Mouse (Mus musculus) ES-E14 (cell line): Measurements from ENCODE around the gene Gm44502. TPM values are rescaled to one million over a fixed set of nuclear protein-coding genes. Genes with fewer than 3 reads are reported as not detected.

ENCODE experiments used
- DNase-seq: peaks from one replicate; pipeline ENCODE4 v3.0.0-alpha.2; 2013; ENCODE audit warnings: low read depth, low spot score
- H3K27ac ChIP-seq: 2 replicates; pipeline ENCODE4 v1.5.1; 2012; ENCODE audit warnings: low read depth, mild to moderate bottlenecking, low read length, moderate library complexity, mixed read lengths; ENCODE audit not compliant: poor library complexity, insufficient read depth, severe bottlenecking
- H3K36me3 ChIP-seq: 2 replicates; pipeline ENCODE4 v1.6.1; 2012; ENCODE audit warnings: mild to moderate bottlenecking, low read length, moderate library complexity, mixed read lengths; ENCODE audit not compliant: control insufficient read depth, poor library complexity, insufficient read depth, severe bottlenecking
- H3K4me1 ChIP-seq, 2 experiments: fragments of 150-350 bp in 1 of 2; sonication (generic) in 1 of 2; 2 replicates each; pipeline ENCODE4 v1.6.1; 2012; ENCODE audit warnings: low read length in 2 of 2, mild to moderate bottlenecking in 1 of 2, mixed read lengths in 1 of 2; ENCODE audit not compliant: control insufficient read depth in 2 of 2, insufficient read depth in 2 of 2, poor library complexity in 1 of 2
- H3K4me3 ChIP-seq, 2 experiments: fragments of 150-350 bp in 1 of 2; sonication (generic) in 1 of 2; 2 replicates each; pipeline ENCODE4 v1.5.1; 2012; ENCODE audit warnings: low read length in 2 of 2, low read depth in 1 of 2, mild to moderate bottlenecking in 1 of 2, mixed read lengths in 1 of 2; ENCODE audit not compliant: insufficient read depth in 1 of 2, poor library complexity in 1 of 2, severe bottlenecking in 1 of 2
- H3K9ac ChIP-seq: 2 replicates; pipeline ENCODE4 v1.6.1; 2012; ENCODE audit warnings: low read depth, mild to moderate bottlenecking, low read length, mixed read lengths; ENCODE audit not compliant: poor library complexity, insufficient read depth, severe bottlenecking
- H3K9me3 ChIP-seq: fragments of 150-350 bp; sonication (generic); 2 replicates; pipeline ENCODE4 v1.6.1; 2012; ENCODE audit warnings: low read depth, mild to moderate bottlenecking, low read length; ENCODE audit not compliant: control insufficient read depth, insufficient read depth
- CHD2 ChIP-seq: IDR thresholded peaks from 2 replicates; pipeline ENCODE4 v1.6.1; 2014; ENCODE audit warnings: mild to moderate bottlenecking, low read depth, low read length, inconsistent platforms
- HCFC1 ChIP-seq: IDR thresholded peaks from 2 replicates; pipeline ENCODE4 v1.6.1; 2012; ENCODE audit warnings: low read length, inconsistent platforms, borderline replicate concordance; ENCODE audit not compliant: insufficient read depth
- MAFK ChIP-seq: IDR thresholded peaks from 2 replicates; pipeline ENCODE4 v1.6.1; 2014; ENCODE audit warnings: mild to moderate bottlenecking, low read depth, low read length, inconsistent platforms; ENCODE audit not compliant: insufficient read depth
- ZC3H11A ChIP-seq: IDR thresholded peaks from 2 replicates; pipeline ENCODE4 v1.6.1; 2012; ENCODE audit warnings: low read depth, mild to moderate bottlenecking, inconsistent platforms, low read length, borderline replicate concordance
- ZNF384 ChIP-seq: IDR thresholded peaks from 2 replicates; pipeline ENCODE4 v1.6.1; 2012; ENCODE audit warnings: low read depth, low read length, inconsistent platforms
- in situ Hi-C, 2 experiments: fragments of 600-800 bp; cut with MboI; formaldehyde crosslinking; loops; one replicate each; pipeline ENCODE4 v1.15.1; 2025; ENCODE audit warnings: low sequenced_read_pairs in 2 of 2, inconsistent platforms in 1 of 2; ENCODE audit not compliant: unreplicated experiment in 2 of 2
- total RNA-seq: library from RNA; depleted of rRNA; stranded (reverse); fragments of 300-350 nt; gene quantifications from 2 replicates; pipeline ENCODE4 v1.2.3, GENCODE M21; 2012

Gene Gm44502
- total RNA-seq, 1 experiment: 0.36 TPM

DNA sequence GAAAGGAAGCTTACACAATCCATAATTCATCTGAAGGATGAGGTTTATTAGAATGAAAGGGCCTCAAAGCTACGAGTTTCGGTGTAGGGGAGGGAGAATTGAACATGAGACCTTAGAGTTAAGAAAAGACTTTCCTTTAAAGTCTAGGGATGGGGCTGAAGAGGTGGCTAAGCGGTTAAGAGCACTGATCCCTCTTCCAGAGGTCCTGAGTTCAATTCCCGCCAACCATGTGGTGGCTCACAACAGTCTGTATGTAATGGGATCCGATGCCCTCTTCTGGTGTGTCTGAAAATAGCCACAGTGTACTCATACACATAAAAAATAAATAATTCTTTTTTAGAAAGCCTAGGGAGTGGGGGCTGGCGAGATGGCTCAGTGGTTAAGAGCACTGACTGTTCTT, 845 bp upstream of the Gm44502 start:
- TF ChIP-seq ZNF384 (no peak), CHD2 (no peak), ZC3H11A (no peak)
- H3K9me3 ChIP-seq: no peaks in the 10 kb centered on the region
- peak overlapping the region; percentile 79 to 88 for H3K4me3 ChIP-seq
- no peak for DNase-seq
- H3K4me1 ChIP-seq: peaks cover 2 to 14% of the 10 kb centered on the region in 2 experiments; a peak in 3 of 4 replicates
- in situ Hi-C loops: no loop called here
- peaks cover 10% of the 10 kb centered on the region; the same call in 1 of the 2 replicates for H3K36me3 ChIP-seq
- H3K9ac ChIP-seq: peak overlapping the region; percentile 76; the same call in 1 of the 2 replicates
- no peak overlapping the region for H3K27ac ChIP-seq

GRCm38 (mm10) chr15:89428821-89429351, 610 bp downstream of the Gm44502 start:
- Histone ChIP-seq H3K9ac (peak overlapping the region; percentile 75), H3K9me3 (no peaks in the 10 kb centered on the region), H3K4me1 (peaks cover 2 to 12% of the 10 kb centered on the region in 2 experiments; a peak in 3 of 4 replicates), H3K4me3 (peak overlapping the region; percentile 79 to 88), H3K27ac (peak overlapping the region; percentile 26; the same call in 1 of the 2 replicates), H3K36me3 (peaks cover 10% of the 10 kb centered on the region; the same call in 1 of the 2 replicates)
- in situ Hi-C loops: no loop called here
- TF ChIP-seq ZNF384 (no peak), CHD2 (no peak), MAFK (no peak), ZC3H11A (no peak), HCFC1 (no peak)
- no peak for DNase-seq

- peaks cover 2 to 12% of the 10 kb centered on the region in 2 experiments; a peak in 3 of 4 replicates for H3K4me1 ChIP-seq
- no peak overlapping the region for H3K27ac ChIP-seq
- H3K9me3 ChIP-seq: no peaks in the 10 kb centered on the region
- peaks cover 10% of the 10 kb centered on the region; the same call in 1 of the 2 replicates for H3K36me3 ChIP-seq
- peak overlapping the region; percentile 79 to 88 for H3K4me3 ChIP-seq
- DNase-seq: no peak
- TF ChIP-seq CHD2 (no peak), ZC3H11A (no peak), ZNF384 (no peak), MAFK (no peak), HCFC1 (no peak)
- peak overlapping the region; percentile 75 for H3K9ac ChIP-seq
- in situ Hi-C loops: no loop called here
These were observed 1.2 kb downstream of the Gm44502 start for GRCm38 (mm10) chr15:89428136-89428790.

- H3K4me1 ChIP-seq: peaks cover 2 to 12% of the 10 kb centered on the region in 2 experiments; a peak in 3 of 4 replicates
- DNase-seq: no peak
- no peak overlapping the region for H3K27ac ChIP-seq
- no peak overlapping the region for H3K9ac ChIP-seq
- no peak overlapping the region for H3K4me3 ChIP-seq
- TF ChIP-seq CHD2 (no peak), ZC3H11A (no peak), ZNF384 (no peak), MAFK (no peak), HCFC1 (no peak)
- peaks cover 10% of the 10 kb centered on the region; the same call in 1 of the 2 replicates for H3K36me3 ChIP-seq
- in situ Hi-C loops: no loop called here
- H3K9me3 ChIP-seq: no peaks in the 10 kb centered on the region
These were observed 2.8 kb downstream of the Gm44502 start for GRCm38 (mm10) chr15:89426716-89427115.
